ENCODE assay signal across 16 mouse cellular contexts in genomic region chr3:55685627-55686026, GRCm38 (mm10).
DNase-seq lines count a peak whose midpoint lies in the region; ATAC-seq and TF ChIP-seq lines count a peak whose summit lies in the region.
"Had no signal": no experiment of that assay in that cellular context is flagged by ENCODE, and none has a peak within 500 bp of the region (broad histone marks: within the 10 kb centered on the region; RNA-seq: fewer than 3 reads in every experiment).

No protein-coding gene starts in this region.

- ATAC-seq in embryonic facial prominence, embryonic 12.5 days (ENCODE audit: insufficient number of reproducible peaks, insufficient read depth, low FRiP score, low TSS enrichment), result no peak
- ATAC-seq in midbrain, embryonic 16.5 days, result no peak
- ATAC-seq in heart, embryonic 12.5 days (ENCODE audit: insufficient number of reproducible peaks, low FRiP score), result no peak

- H3K27ac ChIP-seq in layer of hippocampus, adult 2 months, result peak overlapping the region; percentile 65
- H3K27ac ChIP-seq in embryonic facial prominence, embryonic 12.5 days, result peak overlapping the region; percentile 32; the same call in 1 of the 2 replicates
- peak overlapping the region; percentile 78 for H3K27ac ChIP-seq in midbrain, embryonic 16.5 days (ENCODE audit: low read length)
- H3K27ac ChIP-seq in heart, embryonic 12.5 days (ENCODE audit: poor library complexity, severe bottlenecking), result no peak overlapping the region
- H3K27ac ChIP-seq: liver, embryonic 13.5 days had no signal

- no peak overlapping the region for H3K4me2 ChIP-seq in embryonic facial prominence, embryonic 12.5 days (replicated peaks)
- H3K4me2 ChIP-seq in midbrain, embryonic 16.5 days (ENCODE audit: low read length), result no peak overlapping the region
- H3K4me2 ChIP-seq in heart, embryonic 12.5 days, result no peak overlapping the region
- H3K4me2 ChIP-seq: forebrain, embryonic 12.5 days; liver, embryonic 13.5 days; lung, embryonic 14.5 days had no signal

- peaks cover 25% of the 10 kb centered on the region for H3K4me1 ChIP-seq in embryonic facial prominence, embryonic 12.5 days
- peaks cover 23% of the 10 kb centered on the region for H3K4me1 ChIP-seq in midbrain, embryonic 16.5 days (ENCODE audit: control insufficient read depth, insufficient read depth, low read length)
- H3K4me1 ChIP-seq in heart, embryonic 12.5 days (replicated peaks), result peaks cover 15% of the 10 kb centered on the region
- H3K4me1 ChIP-seq: liver, embryonic 13.5 days had no signal

- no peak overlapping the region for H3K9ac ChIP-seq in embryonic facial prominence, embryonic 12.5 days
- no peak overlapping the region for H3K9ac ChIP-seq in midbrain, embryonic 16.5 days (ENCODE audit: low read depth, low read length)
- no peak overlapping the region for H3K9ac ChIP-seq in heart, embryonic 12.5 days
- H3K9ac ChIP-seq: forebrain, embryonic 12.5 days; liver, embryonic 13.5 days; lung, embryonic 14.5 days had no signal

- no peaks in the 10 kb centered on the region for H3K27me3 ChIP-seq in embryonic facial prominence, embryonic 12.5 days
- H3K27me3 ChIP-seq in midbrain, embryonic 16.5 days (ENCODE audit: control insufficient read depth, insufficient read depth, low read depth, low read length), result no peaks in the 10 kb centered on the region
- H3K27me3 ChIP-seq in heart, embryonic 12.5 days (replicated peaks), result no peaks in the 10 kb centered on the region
- H3K27me3 ChIP-seq: forebrain, embryonic 12.5 days; liver, embryonic 13.5 days had no signal

- TF ChIP-seq POLR2A in brain, embryonic 14.5 days (IDR thresholded peaks at IDR 0.05; ENCODE audit: borderline replicate concordance, extremely low read depth, insufficient read depth, insufficient read length, poor library complexity, severe bottlenecking), result no peak

- H3K4me3 ChIP-seq in layer of hippocampus, adult 2 months, result no peak overlapping the region
- no peak overlapping the region for H3K4me3 ChIP-seq in embryonic facial prominence, embryonic 12.5 days
- no peak overlapping the region for H3K4me3 ChIP-seq in midbrain, embryonic 16.5 days (ENCODE audit: low read depth, low read length)
- H3K4me3 ChIP-seq in heart, embryonic 12.5 days, result no peak overlapping the region
- H3K4me3 ChIP-seq: forebrain, embryonic 12.5 days; liver, embryonic 13.5 days had no signal

- WGBS in embryonic facial prominence, embryonic 12.5 days, result 29% methylated on average over 6 of the region's 6 CpGs
- 42% methylated on average over 6 of the region's 6 CpGs for WGBS in midbrain, embryonic 16.5 days
- WGBS in heart, embryonic 12.5 days, result 82% methylated on average over 6 of the region's 6 CpGs

- no peaks in the 10 kb centered on the region for H3K36me3 ChIP-seq in embryonic facial prominence, embryonic 12.5 days
- 0 out of 2 replicates have a peak, but pooled peaks cover 3% of the 10 kb centered on the region for H3K36me3 ChIP-seq in midbrain, embryonic 16.5 days (ENCODE audit: control insufficient read depth, insufficient read depth, low read length)
- no peaks in the 10 kb centered on the region for H3K36me3 ChIP-seq in heart, embryonic 12.5 days
- H3K36me3 ChIP-seq: forebrain, embryonic 12.5 days; liver, embryonic 13.5 days had no signal

- DNase-seq in layer of hippocampus, adult 2 months (ENCODE audit: low spot score in 2 of 2), result no peak
- no peak for DNase-seq in layer of hippocampus, adult 18-20 months (ENCODE audit: low spot score in 2 of 2)
- peak; percentile 31 for DNase-seq in brain, embryonic 14.5 days (ENCODE audit: low read depth)
- no peak for DNase-seq in ovary, postnatal 14 days (ENCODE audit: low spot score)
- DNase-seq in layer of hippocampus, postnatal 14 days (ENCODE audit: low spot score in 2 of 2), result no peak
- DNase-seq: adrenal gland, adult 2 months; gastrocnemius, postnatal 25 days; kidney, adult 11 months; liver, embryonic 13.5 days; lung, embryonic 14.5 days; lung, postnatal 4 days; thymus, adult 2 months had no signal

- H3K9me3 ChIP-seq in embryonic facial prominence, embryonic 12.5 days, result no peaks in the 10 kb centered on the region
- H3K9me3 ChIP-seq in midbrain, embryonic 16.5 days (replicated peaks; ENCODE audit: control insufficient read depth, low read length, poor library complexity, severe bottlenecking), result no peaks in the 10 kb centered on the region
- H3K9me3 ChIP-seq in heart, embryonic 12.5 days (replicated peaks), result no peaks in the 10 kb centered on the region
- H3K9me3 ChIP-seq: forebrain, embryonic 12.5 days; liver, embryonic 13.5 days had no signal

- no peak for TF ChIP-seq CTCF in layer of hippocampus, adult 2 months (conservative IDR thresholded peaks at IDR 0.05)
- no peak for TF ChIP-seq CTCF in brain, embryonic 14.5 days (IDR thresholded peaks at IDR 0.05; ENCODE audit: borderline replicate concordance, extremely low read depth, insufficient read depth, insufficient read length)
